Mouse (Mus musculus) megakaryocyte, embryonic 14.5 days (primary cell): ENCODE data around the gene Phykpl.

Experiments used
- FLI1 ChIP-seq: IDR thresholded peaks from 2 replicates; pipeline ENCODE4 v1.6.1; 2012; ENCODE audit warnings: low read length, inconsistent platforms, mixed read lengths
- GATA1 ChIP-seq: IDR thresholded peaks from 3 replicates; pipeline ENCODE4 v1.6.1; 2012; ENCODE audit warnings: mixed read lengths, low read length, inconsistent platforms, borderline replicate concordance

- TF ChIP-seq GATA1, result no peak
- no peak for TF ChIP-seq FLI1
These were observed 29.5 kb upstream of the Phykpl start for GRCm38 (mm10) chr11:51555066-51555465.
